Mouse (Mus musculus): ENCODE results near the gene Trim60. TPM values are rescaled to one million over a fixed set of nuclear protein-coding genes. Genes with fewer than 3 reads are reported as not detected.

The Trim60 gene
- polyA plus RNA-seq (2014; fragmentation: Nextera tagmentation; extraction: Ambion mirVana): 0.12 TPM in 1 of 2 replicates, not detected in the other

GRCm38 (mm10) chr8:65018423-65018822, at the start of gene Trim60, which contains the start of gene Trim61:
TSS of gene Trim60 (minus strand) at chr8:65018584.
TSS of gene Trim61 (minus strand) at chr8:65018523.
- Histone ChIP-seq H3K36me3 (replicated peaks; ENCODE audit: control insufficient read depth, insufficient read depth) (no peaks in the 10 kb centered on the region), H3K27ac (no peak within 1 kb of the TSS), H3K4me1 (replicated peaks; ENCODE audit: control insufficient read depth, insufficient read depth, low read length) (no peaks in the 10 kb centered on the region), H3K27me3 (ENCODE audit: control insufficient read depth, insufficient read depth, low read length) (no peaks in the 10 kb centered on the region), H3K9ac (no peak within 1 kb of the TSS), H3K4me3 (replicated peaks; ENCODE audit: low read length) (no peak within 1 kb of the TSS), H3K4me2 (replicated peaks) (no peak within 1 kb of the TSS), H3K9me3 (ENCODE audit: control insufficient read depth, low read length) (no peaks in the 10 kb centered on the region)
- ATAC-seq (ENCODE audit: low FRiP score) (no peak), DNase-seq (ENCODE audit: low spot score) (no peak)
- WGBS: 91% methylated on average over 8 of the region's 8 CpGs

GRCm38 (mm10) chr8:65067694-65068472, 49.5 kb upstream of the Trim60 start:
- no peak for DNase-seq (ENCODE audit: low spot score)

GRCm38 (mm10) chr8:65067031-65067430, 48.6 kb upstream of the Trim60 start:
- WGBS: 94% methylated on average over 4 of the region's 4 CpGs
- no peaks in the 10 kb centered on the region for H3K9me3 ChIP-seq (ENCODE audit: control insufficient read depth, low read length)
- ATAC-seq (ENCODE audit: low FRiP score) (no peak), DNase-seq (ENCODE audit: low spot score) (no peak)
- no peak overlapping the region for H3K27ac ChIP-seq
- H3K36me3 ChIP-seq (replicated peaks; ENCODE audit: control insufficient read depth, insufficient read depth): no peaks in the 10 kb centered on the region
- no peaks in the 10 kb centered on the region for H3K27me3 ChIP-seq (ENCODE audit: control insufficient read depth, insufficient read depth, low read length)
- no peak overlapping the region for H3K9ac ChIP-seq
- no peak overlapping the region for H3K4me2 ChIP-seq (replicated peaks)
- no peak overlapping the region for H3K4me3 ChIP-seq (replicated peaks; ENCODE audit: low read length)
- no peaks in the 10 kb centered on the region for H3K4me1 ChIP-seq (replicated peaks; ENCODE audit: control insufficient read depth, insufficient read depth, low read length)

More at GRCm38 (mm10) chr8:65067694-65068472, 49.5 kb upstream of the Trim60 start:
- Histone ChIP-seq H3K4me2 (replicated peaks) (no peak overlapping the region), H3K9me3 (ENCODE audit: control insufficient read depth, low read length) (no peaks in the 10 kb centered on the region), H3K4me3 (replicated peaks; ENCODE audit: low read length) (no peak overlapping the region), H3K4me1 (replicated peaks; ENCODE audit: control insufficient read depth, insufficient read depth, low read length) (no peaks in the 10 kb centered on the region), H3K27ac (no peak overlapping the region), H3K27me3 (ENCODE audit: control insufficient read depth, insufficient read depth, low read length) (no peaks in the 10 kb centered on the region), H3K9ac (no peak overlapping the region), H3K36me3 (replicated peaks; ENCODE audit: control insufficient read depth, insufficient read depth) (no peaks in the 10 kb centered on the region)
- WGBS: 39% methylated on average over 10 of the region's 10 CpGs
- ATAC-seq (ENCODE audit: low FRiP score): no peak

GRCm38 (mm10) chr8:65065622-65066021, 47.2 kb upstream of the Trim60 start:
- DNase-seq (ENCODE audit: low spot score) (no peak), ATAC-seq (ENCODE audit: low FRiP score) (no peak)
- H3K9me3 ChIP-seq (ENCODE audit: control insufficient read depth, low read length): no peaks in the 10 kb centered on the region
- no peak overlapping the region for H3K4me2 ChIP-seq (replicated peaks)
- no peaks in the 10 kb centered on the region for H3K27me3 ChIP-seq (ENCODE audit: control insufficient read depth, insufficient read depth, low read length)
- H3K27ac ChIP-seq: no peak overlapping the region
- WGBS: 95% methylated on average over 3 of the region's 3 CpGs
- no peaks in the 10 kb centered on the region for H3K36me3 ChIP-seq (replicated peaks; ENCODE audit: control insufficient read depth, insufficient read depth)
- H3K4me3 ChIP-seq (replicated peaks; ENCODE audit: low read length): no peak overlapping the region
- H3K4me1 ChIP-seq (replicated peaks; ENCODE audit: control insufficient read depth, insufficient read depth, low read length): no peaks in the 10 kb centered on the region
- H3K9ac ChIP-seq: no peak overlapping the region

- Histone ChIP-seq H3K4me3 (replicated peaks; ENCODE audit: low read length) (no peak overlapping the region), H3K27ac (no peak overlapping the region), H3K9ac (no peak overlapping the region), H3K27me3 (ENCODE audit: control insufficient read depth, insufficient read depth, low read length) (no peaks in the 10 kb centered on the region), H3K36me3 (replicated peaks; ENCODE audit: control insufficient read depth, insufficient read depth) (no peaks in the 10 kb centered on the region), H3K4me1 (replicated peaks; ENCODE audit: control insufficient read depth, insufficient read depth, low read length) (no peaks in the 10 kb centered on the region), H3K9me3 (ENCODE audit: control insufficient read depth, low read length) (no peaks in the 10 kb centered on the region), H3K4me2 (replicated peaks) (no peak overlapping the region)
- ATAC-seq (ENCODE audit: low FRiP score) (no peak), DNase-seq (ENCODE audit: low spot score) (no peak)
- WGBS: 43% methylated on average over 2 of the region's 2 CpGs
These were observed 45.7 kb upstream of the Trim60 start for GRCm38 (mm10) chr8:65064071-65064470.

GRCm38 (mm10) chr8:65062195-65062594, 43.8 kb upstream of the Trim60 start:
- no peak for ATAC-seq (ENCODE audit: low FRiP score)
- Histone ChIP-seq H3K4me2 (replicated peaks) (no peak overlapping the region), H3K36me3 (replicated peaks; ENCODE audit: control insufficient read depth, insufficient read depth) (no peaks in the 10 kb centered on the region), H3K4me3 (replicated peaks; ENCODE audit: low read length) (no peak overlapping the region), H3K27me3 (ENCODE audit: control insufficient read depth, insufficient read depth, low read length) (no peaks in the 10 kb centered on the region), H3K9me3 (ENCODE audit: control insufficient read depth, low read length) (no peaks in the 10 kb centered on the region), H3K9ac (no peak overlapping the region), H3K27ac (no peak overlapping the region), H3K4me1 (replicated peaks; ENCODE audit: control insufficient read depth, insufficient read depth, low read length) (no peaks in the 10 kb centered on the region)
- WGBS: 65% methylated on average over 4 of the region's 4 CpGs
- no peak for DNase-seq (ENCODE audit: low spot score)

GRCm38 (mm10) chr8:65056722-65057121, 38.3 kb upstream of the Trim60 start:
- no peaks in the 10 kb centered on the region for H3K9me3 ChIP-seq (ENCODE audit: control insufficient read depth, low read length)
- no peak overlapping the region for H3K4me2 ChIP-seq (replicated peaks)
- H3K36me3 ChIP-seq (replicated peaks; ENCODE audit: control insufficient read depth, insufficient read depth): no peaks in the 10 kb centered on the region
- H3K27ac ChIP-seq: no peak overlapping the region
- H3K4me1 ChIP-seq (replicated peaks; ENCODE audit: control insufficient read depth, insufficient read depth, low read length): no peaks in the 10 kb centered on the region
- no peak overlapping the region for H3K9ac ChIP-seq
- H3K27me3 ChIP-seq (ENCODE audit: control insufficient read depth, insufficient read depth, low read length): no peaks in the 10 kb centered on the region
- H3K4me3 ChIP-seq (replicated peaks; ENCODE audit: low read length): no peak overlapping the region
- DNase-seq (ENCODE audit: low spot score) (no peak), ATAC-seq (ENCODE audit: low FRiP score) (no peak)
- 96% methylated on average over 4 of the region's 4 CpGs for WGBS

- H3K27ac ChIP-seq: no peak overlapping the region
- 58% methylated on average over 5 of the region's 5 CpGs for WGBS
- no peak overlapping the region for H3K4me2 ChIP-seq (replicated peaks)
- DNase-seq (ENCODE audit: low spot score): no peak
- ATAC-seq (ENCODE audit: low FRiP score): no peak
- no peak overlapping the region for H3K4me3 ChIP-seq (replicated peaks; ENCODE audit: low read length)
- no peaks in the 10 kb centered on the region for H3K36me3 ChIP-seq (replicated peaks; ENCODE audit: control insufficient read depth, insufficient read depth)
- no peak overlapping the region for H3K9ac ChIP-seq
- no peaks in the 10 kb centered on the region for H3K9me3 ChIP-seq (ENCODE audit: control insufficient read depth, low read length)
- no peaks in the 10 kb centered on the region for H3K4me1 ChIP-seq (replicated peaks; ENCODE audit: control insufficient read depth, insufficient read depth, low read length)
- no peaks in the 10 kb centered on the region for H3K27me3 ChIP-seq (ENCODE audit: control insufficient read depth, insufficient read depth, low read length)
These were observed 35.6 kb upstream of the Trim60 start for GRCm38 (mm10) chr8:65053968-65054367.

- no peaks in the 10 kb centered on the region for H3K36me3 ChIP-seq (replicated peaks; ENCODE audit: control insufficient read depth, insufficient read depth)
- no peaks in the 10 kb centered on the region for H3K9me3 ChIP-seq (ENCODE audit: control insufficient read depth, low read length)
- ATAC-seq (ENCODE audit: low FRiP score): no peak
- H3K4me3 ChIP-seq (replicated peaks; ENCODE audit: low read length): no peak overlapping the region
- no peak overlapping the region for H3K9ac ChIP-seq
- WGBS: 89% methylated on average over 3 of the region's 3 CpGs
- no peak overlapping the region for H3K4me2 ChIP-seq (replicated peaks)
- no peaks in the 10 kb centered on the region for H3K27me3 ChIP-seq (ENCODE audit: control insufficient read depth, insufficient read depth, low read length)
- DNase-seq (ENCODE audit: low spot score): no peak
- H3K4me1 ChIP-seq (replicated peaks; ENCODE audit: control insufficient read depth, insufficient read depth, low read length): no peaks in the 10 kb centered on the region
- no peak overlapping the region for H3K27ac ChIP-seq
These were observed 35.2 kb upstream of the Trim60 start for GRCm38 (mm10) chr8:65053554-65053953.
